Mouse (Mus musculus) hindbrain, embryonic 11.5 days (tissue): ENCODE results near the gene Mier3. TPM values are rescaled to one million over a fixed set of nuclear protein-coding genes. Genes with fewer than 3 reads are reported as not detected.

Experiments used
- ATAC-seq: fragments of 200-750 bp; cut with Nextera tagmentation; 2 replicates; pipeline ENCODE4 v1.8.0; 2017; ENCODE audit warnings: mild to moderate bottlenecking, moderate TSS enrichment, moderate library complexity; ENCODE audit not compliant: low FRiP score
- DNase-seq: peaks from one replicate; pipeline ENCODE4 v3.0.0-alpha.2; 2015; ENCODE audit warnings: low spot score
- H3K27ac ChIP-seq: fragments of 300-500 bp; sonication (generic); 2 replicates; pipeline ENCODE4 v1.5.1; 2014; ENCODE audit warnings: mild to moderate bottlenecking, low read depth, low read length
- H3K27me3 ChIP-seq: fragments of 300-500 bp; sonication (generic); 2 replicates; pipeline ENCODE4 v1.6.1; 2014; ENCODE audit warnings: mild to moderate bottlenecking, low read length, moderate library complexity, mixed read lengths; ENCODE audit not compliant: control insufficient read depth, insufficient read depth
- H3K36me3 ChIP-seq: fragments of 300-500 bp; sonication (generic); 2 replicates; pipeline ENCODE4 v1.6.1; 2014; ENCODE audit warnings: mild to moderate bottlenecking, low read length, moderate library complexity, mixed read lengths; ENCODE audit not compliant: control insufficient read depth, insufficient read depth
- H3K4me1 ChIP-seq: fragments of 300-500 bp; sonication (generic); replicated peaks from 2 replicates; pipeline ENCODE4 v1.6.1; 2014; ENCODE audit warnings: low read length, mixed read lengths; ENCODE audit not compliant: control insufficient read depth, insufficient read depth
- H3K4me2 ChIP-seq: fragments of 300-500 bp; sonication (generic); replicated peaks from 2 replicates; pipeline ENCODE4 v1.6.1; 2014; ENCODE audit warnings: mild to moderate bottlenecking, low read depth, low read length
- H3K4me3 ChIP-seq: fragments of 300-500 bp; sonication (generic); 2 replicates; pipeline ENCODE4 v1.5.1; 2014; ENCODE audit warnings: low read depth, low read length
- H3K9ac ChIP-seq: fragments of 300-500 bp; sonication (generic); 2 replicates; pipeline ENCODE4 v1.6.1; 2014; ENCODE audit warnings: low read depth, low read length
- H3K9me3 ChIP-seq: fragments of 300-500 bp; sonication (generic); 2 replicates; pipeline ENCODE4 v1.6.1; 2016; ENCODE audit warnings: low read length; ENCODE audit not compliant: control insufficient read depth
- WGBS: fragments of 180-500 bp; shearing (Covaris S2); extraction: QIAGEN DNeasy Blood & Tissue Kit; methylation state at CpG from one replicate; pipeline ENCODE4 v1.1.7; 2014; 5-methylcytosine and 5-hydroxymethylcytosine counted together
- polyA plus RNA-seq: library from polyadenylated mRNA; unstranded; fragments of >200 nt; fragmentation: Nextera tagmentation; extraction: Ambion mirVana; gene quantifications from 2 replicates; pipeline ENCODE4 v1.2.1, GENCODE M21; 2014

The Mier3 gene
- polyA plus RNA-seq, result 26.4 and 31.6 TPM in 2 replicates

DNA sequence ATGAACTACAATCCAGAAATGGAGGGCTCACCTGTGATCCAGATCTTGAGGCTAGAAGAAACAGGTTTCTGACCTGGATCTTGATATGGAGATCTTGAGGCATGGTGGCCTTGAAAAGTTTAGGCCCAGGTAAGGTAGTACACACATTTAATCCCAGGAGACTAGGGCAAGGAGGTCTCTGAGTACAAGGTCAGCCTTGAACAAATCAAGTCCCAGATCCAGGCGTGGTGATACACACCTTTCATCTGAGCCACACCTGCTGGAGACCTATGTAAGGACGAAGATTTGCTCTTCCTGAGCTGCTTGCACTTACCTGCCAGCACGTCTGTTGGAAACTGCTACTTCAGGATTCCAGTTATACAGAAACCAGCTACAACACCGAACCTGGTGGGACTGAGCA is at the start of gene Mier3:
TSS of gene Mier3 (plus strand) at position 301 of the 400 bp plus-strand sequence.
- no peak for ATAC-seq
- no peak for DNase-seq
- no peak within 1 kb of the TSS for H3K27ac ChIP-seq

GRCm38 (mm10) chr13:111634163-111635160 is 46.3 kb upstream of the Mier3 start:
- Histone ChIP-seq H3K9me3 (0 out of 2 replicates have a peak, but pooled peaks cover 3% of the 10 kb centered on the region), H3K9ac (no peak overlapping the region), H3K27me3 (no peaks in the 10 kb centered on the region), H3K4me1 (no peaks in the 10 kb centered on the region), H3K36me3 (no peaks in the 10 kb centered on the region), H3K27ac (no peak overlapping the region), H3K4me2 (no peak overlapping the region), H3K4me3 (no peak overlapping the region)
- ATAC-seq (no peak), DNase-seq (no peak)
- WGBS, result 89% methylated on average over 12 of the region's 16 CpGs

More for the DNA sequence above, at the start of gene Mier3:
- Histone ChIP-seq H3K4me1 (no peaks in the 10 kb centered on the region), H3K9me3 (no peaks in the 10 kb centered on the region), H3K4me3 (no peak within 1 kb of the TSS), H3K27me3 (no peaks in the 10 kb centered on the region), H3K9ac (no peak within 1 kb of the TSS), H3K36me3 (no peaks in the 10 kb centered on the region), H3K4me2 (no peak within 1 kb of the TSS)
- 83% methylated on average over 4 of the region's 4 CpGs for WGBS

- Histone ChIP-seq H3K36me3 (no peaks in the 10 kb centered on the region), H3K27ac (no peak overlapping the region), H3K9me3 (0 out of 2 replicates have a peak, but pooled peaks cover 3% of the 10 kb centered on the region), H3K4me2 (no peak overlapping the region), H3K4me1 (no peaks in the 10 kb centered on the region), H3K27me3 (no peaks in the 10 kb centered on the region), H3K4me3 (no peak overlapping the region), H3K9ac (no peak overlapping the region)
- WGBS, result 94% methylated on average over 6 of the region's 6 CpGs
- DNase-seq (no peak), ATAC-seq (no peak)
These were observed 40.5 kb upstream of the Mier3 start for GRCm38 (mm10) chr13:111640319-111640718.

DNA sequence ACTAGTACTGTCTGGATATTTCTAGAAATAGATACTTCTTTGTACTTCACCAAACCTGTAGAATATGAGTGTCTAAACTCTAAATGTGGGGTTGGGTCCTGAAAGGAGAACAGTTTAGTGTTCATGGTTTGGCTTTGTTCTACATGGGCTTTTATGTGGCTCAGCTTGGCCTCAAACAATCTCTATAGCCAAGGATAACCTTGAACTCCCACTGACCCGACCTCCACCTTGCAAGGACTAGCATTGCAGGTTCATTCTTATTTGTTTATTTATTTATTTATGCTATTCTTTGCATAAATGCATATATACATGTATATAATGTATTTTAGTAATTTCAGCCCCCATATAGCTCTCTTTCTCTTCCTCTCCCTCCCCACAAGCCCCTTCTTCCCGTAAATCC is 37.1 kb upstream of the Mier3 start:
- DNase-seq (no peak), ATAC-seq (no peak)
- 82% methylated on average over 2 of the region's 2 CpGs for WGBS

DNA sequence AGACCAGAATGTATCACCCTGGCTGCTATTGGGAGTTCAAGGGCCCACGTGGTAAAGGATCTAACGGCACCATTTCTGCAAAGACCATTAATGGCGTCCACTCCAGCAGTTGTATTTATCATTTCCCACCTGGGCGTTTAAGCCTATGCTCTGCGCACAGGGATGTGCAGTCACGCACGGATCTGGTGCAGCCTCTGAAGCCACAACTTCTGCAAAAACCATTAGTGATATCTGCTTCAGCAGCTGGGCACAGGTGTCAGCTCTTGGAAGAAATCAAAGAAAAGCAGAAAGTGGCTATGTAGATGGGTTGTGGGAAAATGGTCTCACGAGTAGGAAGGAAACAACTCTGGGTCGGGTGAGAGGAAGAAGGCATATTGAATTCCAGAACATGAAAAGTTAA is 34.6 kb upstream of the Mier3 start:
- no peaks in the 10 kb centered on the region for H3K27me3 ChIP-seq
- H3K4me1 ChIP-seq, result no peaks in the 10 kb centered on the region
- no peaks in the 10 kb centered on the region for H3K9me3 ChIP-seq
- no peak overlapping the region for H3K4me3 ChIP-seq
- H3K9ac ChIP-seq, result no peak overlapping the region
- WGBS, result 85% methylated on average over 9 of the region's 9 CpGs
- no peak for DNase-seq
- ATAC-seq, result no peak
- no peak overlapping the region for H3K4me2 ChIP-seq
- no peak overlapping the region for H3K27ac ChIP-seq
- H3K36me3 ChIP-seq, result no peaks in the 10 kb centered on the region

More for the DNA sequence above, 37.1 kb upstream of the Mier3 start:
- H3K4me3 ChIP-seq, result no peak overlapping the region
- H3K27me3 ChIP-seq, result no peaks in the 10 kb centered on the region
- no peaks in the 10 kb centered on the region for H3K4me1 ChIP-seq
- H3K27ac ChIP-seq, result no peak overlapping the region
- no peaks in the 10 kb centered on the region for H3K36me3 ChIP-seq
- no peaks in the 10 kb centered on the region for H3K9me3 ChIP-seq
- H3K9ac ChIP-seq, result no peak overlapping the region
- no peak overlapping the region for H3K4me2 ChIP-seq

DNA sequence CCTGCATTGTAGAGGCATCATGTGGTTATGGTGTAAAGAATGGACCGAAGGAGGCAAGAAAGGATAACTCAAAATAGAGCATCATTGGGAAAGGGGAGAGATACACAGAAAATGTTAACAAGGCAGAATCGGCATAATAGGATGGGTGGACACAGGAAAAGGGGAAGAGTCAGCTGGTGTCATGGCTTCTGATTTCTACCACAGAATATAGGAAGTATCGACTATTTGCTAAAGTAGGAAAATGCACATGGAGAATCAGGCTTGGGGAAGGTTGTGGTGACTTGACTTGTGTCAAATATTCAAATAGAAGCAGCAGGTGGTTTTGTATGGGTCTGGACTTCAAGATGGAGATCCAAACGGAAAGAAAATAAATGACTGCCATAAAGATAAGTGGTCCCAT is 33.5 kb upstream of the Mier3 start:
- no peak overlapping the region for H3K9ac ChIP-seq
- H3K9me3 ChIP-seq, result no peaks in the 10 kb centered on the region
- H3K4me1 ChIP-seq, result no peaks in the 10 kb centered on the region
- H3K27me3 ChIP-seq, result no peaks in the 10 kb centered on the region
- H3K4me2 ChIP-seq, result no peak overlapping the region
- H3K27ac ChIP-seq, result no peak overlapping the region
- WGBS, result 90% methylated on average over 4 of the region's 4 CpGs
- H3K36me3 ChIP-seq, result no peaks in the 10 kb centered on the region
- ATAC-seq (no peak), DNase-seq (no peak)
- no peak overlapping the region for H3K4me3 ChIP-seq

DNA sequence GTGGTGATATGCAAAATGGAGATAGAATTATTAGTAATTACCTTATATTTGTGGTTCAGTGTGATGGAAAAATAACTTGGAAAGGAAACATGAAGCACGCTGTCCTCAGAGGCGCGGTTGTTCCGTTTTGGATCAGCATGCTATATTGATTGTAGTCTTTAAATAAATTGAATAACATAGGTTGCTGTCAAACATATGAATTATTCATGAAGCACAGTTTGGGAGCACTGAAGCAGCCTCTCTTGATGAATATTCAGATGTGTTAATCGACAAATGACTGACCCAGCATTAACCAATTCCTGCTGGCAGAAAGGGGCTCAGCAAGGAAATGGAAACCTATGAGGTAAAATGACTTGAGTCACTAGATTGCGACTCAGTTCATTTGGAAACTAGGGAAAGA is 29.8 kb upstream of the Mier3 start:
- peak; percentile 21 for DNase-seq
- Histone ChIP-seq H3K36me3 (no peaks in the 10 kb centered on the region), H3K4me1 (no peaks in the 10 kb centered on the region), H3K4me3 (no peak overlapping the region), H3K9ac (no peak overlapping the region), H3K4me2 (no peak overlapping the region), H3K27me3 (no peaks in the 10 kb centered on the region), H3K27ac (no peak overlapping the region), H3K9me3 (no peaks in the 10 kb centered on the region)
- 0 out of 2 replicates have a peak, but pooled peaks have one; percentile 35 for ATAC-seq
- 69% methylated on average over 6 of the region's 6 CpGs for WGBS

- Histone ChIP-seq H3K36me3 (no peaks in the 10 kb centered on the region), H3K27me3 (no peaks in the 10 kb centered on the region), H3K4me1 (no peaks in the 10 kb centered on the region), H3K9me3 (no peaks in the 10 kb centered on the region), H3K27ac (no peak overlapping the region), H3K4me2 (no peak overlapping the region), H3K4me3 (no peak overlapping the region), H3K9ac (no peak overlapping the region)
- WGBS, result 95% methylated on average over 4 of the region's 4 CpGs
- no peak for DNase-seq
- no peak for ATAC-seq
These were observed 25.5 kb upstream of the Mier3 start for GRCm38 (mm10) chr13:111655273-111655672.

GRCm38 (mm10) chr13:111655856-111656255 is 24.9 kb upstream of the Mier3 start:
- Histone ChIP-seq H3K27ac (no peak overlapping the region), H3K27me3 (no peaks in the 10 kb centered on the region), H3K36me3 (no peaks in the 10 kb centered on the region), H3K4me2 (no peak overlapping the region), H3K4me1 (no peaks in the 10 kb centered on the region), H3K9me3 (no peaks in the 10 kb centered on the region), H3K9ac (no peak overlapping the region), H3K4me3 (no peak overlapping the region)
- no peak for DNase-seq
- ATAC-seq, result no peak
- WGBS, result 88% methylated on average over 2 of the region's 2 CpGs
